Mouse (Mus musculus) embryonic facial prominence, embryonic 14.5 days (tissue): ENCODE measurements around the gene Cdyl. TPM values are rescaled to one million over a fixed set of nuclear protein-coding genes. Genes with fewer than 3 reads are reported as not detected.
A peak's percentile ranks its signal among the peaks of the same experiment; 100 is the strongest.

Experiments used
- ATAC-seq: fragments of 200-750 bp; cut with Nextera tagmentation; 2 replicates; pipeline ENCODE4 v1.8.0; 2017; ENCODE audit warnings: low read depth, moderate number of reproducible peaks, moderate TSS enrichment
- DNase-seq: peaks from one replicate; pipeline ENCODE4 v3.0.0-alpha.2; 2015; ENCODE audit warnings: low spot score
- H3K27ac ChIP-seq: fragments of 300-500 bp; sonication (generic); replicated peaks from 2 replicates; pipeline ENCODE4 v1.5.1; 2014; ENCODE audit warnings: low read depth, mild to moderate bottlenecking, low read length, moderate library complexity
- H3K27me3 ChIP-seq: fragments of 300-500 bp; sonication (generic); replicated peaks from 2 replicates; pipeline ENCODE4 v1.6.1; 2014; ENCODE audit warnings: low read length; ENCODE audit not compliant: control insufficient read depth, insufficient read depth
- H3K36me3 ChIP-seq: fragments of 300-500 bp; sonication (generic); 2 replicates; pipeline ENCODE4 v1.6.1; 2014; ENCODE audit warnings: low read length, mixed read lengths; ENCODE audit not compliant: control insufficient read depth, insufficient read depth
- H3K4me1 ChIP-seq: fragments of 300-500 bp; sonication (generic); 2 replicates; pipeline ENCODE4 v1.6.1; 2014; ENCODE audit warnings: antibody characterized with exemption, low read length; ENCODE audit not compliant: control insufficient read depth, insufficient read depth
- H3K4me2 ChIP-seq: fragments of 300-500 bp; sonication (generic); 2 replicates; pipeline ENCODE4 v1.6.1; 2014; ENCODE audit warnings: low read depth, mild to moderate bottlenecking, low read length, moderate library complexity, mixed read lengths
- H3K4me3 ChIP-seq: fragments of 300-500 bp; sonication (generic); 2 replicates; pipeline ENCODE4 v1.5.1; 2014; ENCODE audit warnings: low read depth, mild to moderate bottlenecking, low read length
- H3K9ac ChIP-seq: fragments of 300-500 bp; sonication (generic); 2 replicates; pipeline ENCODE4 v1.6.1; 2014; ENCODE audit warnings: low read depth, mild to moderate bottlenecking, low read length, moderate library complexity, mixed read lengths
- H3K9me3 ChIP-seq: fragments of 300-500 bp; sonication (generic); 2 replicates; pipeline ENCODE4 v1.6.1; 2016; ENCODE audit warnings: low read length; ENCODE audit not compliant: control insufficient read depth
- WGBS: fragments of 180-500 bp; shearing (Covaris S2); extraction: QIAGEN DNeasy Blood & Tissue Kit; methylation state at CpG from one replicate; pipeline ENCODE4 v1.1.7; 2014; 5-methylcytosine and 5-hydroxymethylcytosine counted together
- polyA plus RNA-seq: library from polyadenylated mRNA; unstranded; fragments of >200 nt; fragmentation: Nextera tagmentation; extraction: Ambion mirVana; gene quantifications from 2 replicates; pipeline ENCODE4 v1.2.1, GENCODE M21; 2014

Gene Cdyl
- polyA plus RNA-seq, 1 experiment from 2014 or later: 17.5 TPM

GRCm38 (mm10) chr13:35905378-35905777 lies 245.7 kb downstream of the Cdyl start:
- WGBS: 2% methylated on average over 13 of the region's 13 CpGs
- Histone ChIP-seq H3K9ac (peak overlapping the region; percentile 59), H3K4me2 (peak overlapping the region; percentile 64), H3K9me3 (no peaks in the 10 kb centered on the region), H3K36me3 (no peaks in the 10 kb centered on the region), H3K4me1 (no peaks in the 10 kb centered on the region), H3K4me3 (peak overlapping the region; percentile 62), H3K27ac (no peak overlapping the region), H3K27me3 (no peaks in the 10 kb centered on the region)
- DNase-seq (peak; percentile 16), ATAC-seq (no peak)

GRCm38 (mm10) chr13:35905879-35906481 lies 246.3 kb downstream of the Cdyl start, which contains the start of gene Rpp40:
TSS of gene Rpp40 (minus strand) at chr13:35906359.
- H3K4me3 ChIP-seq: peak within 1 kb of the TSS; percentile 62
- peak within 1 kb of the TSS; percentile 64 for H3K4me2 ChIP-seq
- 1% methylated on average over 31 of the region's 35 CpGs for WGBS
- no peaks in the 10 kb centered on the region for H3K27me3 ChIP-seq
- H3K9ac ChIP-seq: peak within 1 kb of the TSS; percentile 59
- peak; percentile 98 for DNase-seq
- no peak within 1 kb of the TSS for H3K27ac ChIP-seq
- H3K4me1 ChIP-seq: no peaks in the 10 kb centered on the region
- H3K9me3 ChIP-seq: no peaks in the 10 kb centered on the region
- no peaks in the 10 kb centered on the region for H3K36me3 ChIP-seq
- peak; percentile 100 for ATAC-seq

GRCm38 (mm10) chr13:35911476-35911875 lies 251.8 kb downstream of the Cdyl start:
- Histone ChIP-seq H3K4me2 (no peak overlapping the region), H3K27me3 (no peaks in the 10 kb centered on the region), H3K4me1 (no peaks in the 10 kb centered on the region), H3K9ac (no peak overlapping the region), H3K27ac (no peak overlapping the region), H3K36me3 (no peaks in the 10 kb centered on the region), H3K9me3 (0 out of 2 replicates have a peak, but pooled peaks cover 6% of the 10 kb centered on the region), H3K4me3 (no peak overlapping the region)
- 87% methylated on average over 1 of the region's 1 CpGs for WGBS
- no peak for ATAC-seq
- no peak for DNase-seq

Other genes starting within 250 kb of the Cdyl start
- 18.6 and 20.0 TPM in 2 replicates for gene Rpp40, start 246.5 kb downstream of the Cdyl start, polyA plus RNA-seq